Comparison of ENCODE assay signal across 1 mouse cellular context in the genomic region with DNA sequence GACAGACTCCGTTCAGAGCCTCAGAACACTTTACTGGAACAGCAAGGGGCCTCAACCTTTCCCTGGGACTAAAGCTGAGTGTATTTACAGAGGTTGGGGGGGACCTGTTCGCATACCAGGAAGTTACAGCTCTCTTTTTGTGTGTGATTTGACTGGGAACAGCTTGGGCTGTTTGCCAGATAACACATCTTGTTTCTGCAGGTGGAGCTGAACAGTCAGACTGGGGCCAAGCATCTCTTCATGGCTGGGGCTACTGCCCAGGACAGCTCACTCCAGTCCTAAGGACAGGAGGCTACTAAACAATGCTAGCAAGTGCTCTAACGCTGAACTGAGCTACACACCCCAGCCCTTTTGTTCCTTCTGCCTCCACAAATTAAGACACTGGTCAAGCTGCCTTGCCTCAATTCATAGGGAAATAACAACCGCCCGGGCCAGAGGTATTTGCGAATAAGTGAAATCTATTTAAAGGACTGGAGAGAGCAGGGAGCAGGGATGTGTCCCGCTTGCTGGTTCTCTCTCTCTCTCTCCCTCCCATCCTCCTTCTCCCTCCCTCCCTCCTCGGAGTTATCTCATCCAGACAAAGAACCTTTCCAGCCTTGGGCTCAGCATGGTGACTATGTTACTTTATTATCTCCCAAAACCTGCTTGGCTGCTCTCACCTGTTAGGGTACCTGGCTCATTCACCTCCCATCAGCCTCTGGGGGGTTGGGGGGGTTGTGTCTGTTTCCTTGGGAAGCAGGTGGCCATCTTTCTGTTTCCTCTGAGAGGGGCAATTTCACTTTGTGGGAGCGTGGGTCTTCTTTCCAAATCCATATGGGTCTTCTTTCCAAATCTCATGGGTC.
TF ChIP-seq lines count a peak whose summit lies in the region.

No protein-coding gene starts in this region.

TF ChIP-seq in MEL, 35 proteins besides CTCF, POLR2A, EP300 and RAD21 (continued from another document):
- TF ChIP-seq TCF12 (IDR thresholded peaks at IDR 0.05; ENCODE audit: low read depth, low read length) (peak; percentile 23; the same call in 1 of the 2 replicates), CHD2 (IDR thresholded peaks at IDR 0.05; ENCODE audit: low read length) (no peak), RCOR1 (IDR thresholded peaks at IDR 0.05; ENCODE audit: low read depth, low read length) (no peak), MYB (IDR thresholded peaks at IDR 0.05; ENCODE audit: low read depth, low read length) (no peak), GATA1 (IDR thresholded peaks at IDR 0.05; ENCODE audit: low read depth, low read length) (no peak), MAX (IDR thresholded peaks at IDR 0.05; ENCODE audit: low read length) (no peak), KAT2A (conservative IDR thresholded peaks at IDR 0.05; ENCODE audit: low read depth, low read length) (no peak)
